24 mouse cellular contexts compared by ENCODE assay signal in genomic region chrX:153323105-153323504, GRCm38 (mm10).
DNase-seq lines count a peak whose midpoint lies in the region; ATAC-seq and TF ChIP-seq lines count a peak whose summit lies in the region.
"Had no signal": no experiment of that assay in that cellular context is flagged by ENCODE, and none has a peak within 500 bp of the region (broad histone marks: within the 10 kb centered on the region; RNA-seq: fewer than 3 reads in every experiment).

No protein-coding gene starts in this region.

- H3K27ac ChIP-seq in kidney, embryonic 16.5 days (ENCODE audit: low read length), result no peak overlapping the region
- H3K27ac ChIP-seq in kidney, embryonic 14.5 days (ENCODE audit: low read depth, low read length), result no peak overlapping the region
- no peak overlapping the region for H3K27ac ChIP-seq in midbrain, postnatal 0 days (ENCODE audit: low read depth, low read length)
- no peak overlapping the region for H3K27ac ChIP-seq in midbrain, embryonic 11.5 days (ENCODE audit: low read depth, low read length)
- H3K27ac ChIP-seq in intestine, embryonic 15.5 days, result no peak overlapping the region
- no peak overlapping the region for H3K27ac ChIP-seq in intestine, postnatal 0 days (ENCODE audit: low read depth, low read length)
- H3K27ac ChIP-seq: embryonic facial prominence, embryonic 10.5 days; embryonic facial prominence, embryonic 12.5 days; forebrain, embryonic 13.5 days; forebrain, embryonic 15.5 days had no signal

- DNase-seq in midbrain, postnatal 0 days (ENCODE audit: low spot score), result peak; percentile 1
- DNase-seq in midbrain, embryonic 11.5 days (ENCODE audit: low spot score, missing footprints), result no peak
- no peak for DNase-seq in thymus, postnatal 10 days (ENCODE audit: low spot score in 2 of 2)
- no peak for DNase-seq in embryo, embryonic 11 days
- DNase-seq: adrenal gland, adult 8-10 months; adrenal gland, postnatal 14 days; adrenal gland, postnatal 36 days; cerebellum, adult 11 months; cerebellum, adult 18-20 months; cerebellum, adult 8-10 months; cerebellum, adult 9-11 months; cerebellum, postnatal 14 days; cerebellum, postnatal 36 days; forebrain, postnatal 0 days had no signal

- 56% methylated on average over 3 of the region's 3 CpGs for WGBS in kidney, embryonic 16.5 days
- WGBS in kidney, embryonic 14.5 days, result 50% methylated on average over 3 of the region's 3 CpGs
- 63% methylated on average over 3 of the region's 3 CpGs for WGBS in midbrain, postnatal 0 days
- 50% methylated on average over 3 of the region's 3 CpGs for WGBS in midbrain, embryonic 11.5 days
- WGBS in intestine, embryonic 15.5 days, result 55% methylated on average over 3 of the region's 3 CpGs
- WGBS in intestine, postnatal 0 days, result 39% methylated on average over 3 of the region's 3 CpGs

- no peaks in the 10 kb centered on the region for H3K4me1 ChIP-seq in kidney, embryonic 16.5 days (ENCODE audit: insufficient read depth, low read length)
- H3K4me1 ChIP-seq in kidney, embryonic 14.5 days (ENCODE audit: control insufficient read depth, insufficient read depth, low read length), result no peaks in the 10 kb centered on the region
- no peaks in the 10 kb centered on the region for H3K4me1 ChIP-seq in midbrain, postnatal 0 days (ENCODE audit: insufficient read depth, low read length)
- H3K4me1 ChIP-seq in midbrain, embryonic 11.5 days (ENCODE audit: control insufficient read depth, insufficient read depth, low read length), result no peaks in the 10 kb centered on the region
- H3K4me1 ChIP-seq in intestine, embryonic 15.5 days (replicated peaks), result no peaks in the 10 kb centered on the region
- H3K4me1 ChIP-seq in intestine, postnatal 0 days (replicated peaks; ENCODE audit: control insufficient read depth, insufficient read depth, low read length), result no peaks in the 10 kb centered on the region
- H3K4me1 ChIP-seq: embryonic facial prominence, embryonic 10.5 days; embryonic facial prominence, embryonic 12.5 days; forebrain, embryonic 13.5 days; forebrain, embryonic 15.5 days had no signal

- no peaks in the 10 kb centered on the region for H3K36me3 ChIP-seq in kidney, embryonic 16.5 days (ENCODE audit: insufficient read depth, low read length)
- no peaks in the 10 kb centered on the region for H3K36me3 ChIP-seq in kidney, embryonic 14.5 days (ENCODE audit: control insufficient read depth, insufficient read depth, low read length)
- H3K36me3 ChIP-seq in midbrain, postnatal 0 days (ENCODE audit: insufficient read depth, low read length), result no peaks in the 10 kb centered on the region
- no peaks in the 10 kb centered on the region for H3K36me3 ChIP-seq in midbrain, embryonic 11.5 days (ENCODE audit: control insufficient read depth, insufficient read depth, low read length)
- H3K36me3 ChIP-seq in intestine, embryonic 15.5 days, result no peaks in the 10 kb centered on the region
- H3K36me3 ChIP-seq in intestine, postnatal 0 days (ENCODE audit: control insufficient read depth, insufficient read depth), result no peaks in the 10 kb centered on the region
- H3K36me3 ChIP-seq: embryonic facial prominence, embryonic 10.5 days; embryonic facial prominence, embryonic 12.5 days; forebrain, embryonic 15.5 days had no signal

- no peaks in the 10 kb centered on the region for H3K9me3 ChIP-seq in kidney, embryonic 16.5 days (ENCODE audit: low read length)
- no peaks in the 10 kb centered on the region for H3K9me3 ChIP-seq in kidney, embryonic 14.5 days (ENCODE audit: control insufficient read depth, low read length)
- H3K9me3 ChIP-seq in midbrain, postnatal 0 days (ENCODE audit: low read length), result no peaks in the 10 kb centered on the region
- no peaks in the 10 kb centered on the region for H3K9me3 ChIP-seq in midbrain, embryonic 11.5 days (ENCODE audit: control insufficient read depth, low read length)
- no peaks in the 10 kb centered on the region for H3K9me3 ChIP-seq in intestine, embryonic 15.5 days
- no peaks in the 10 kb centered on the region for H3K9me3 ChIP-seq in intestine, postnatal 0 days (ENCODE audit: control insufficient read depth)
- H3K9me3 ChIP-seq: embryonic facial prominence, embryonic 10.5 days; embryonic facial prominence, embryonic 12.5 days; forebrain, embryonic 13.5 days; forebrain, embryonic 15.5 days had no signal

- no peak for TF ChIP-seq CTCF in midbrain, postnatal 0 days (IDR thresholded peaks at IDR 0.05)
- TF ChIP-seq CTCF in intestine, postnatal 0 days (IDR thresholded peaks at IDR 0.05; ENCODE audit: low read depth), result no peak

- no peak overlapping the region for H3K4me2 ChIP-seq in kidney, embryonic 16.5 days (replicated peaks; ENCODE audit: low read depth, low read length)
- no peak overlapping the region for H3K4me2 ChIP-seq in kidney, embryonic 14.5 days (replicated peaks; ENCODE audit: low read depth, low read length)
- no peak overlapping the region for H3K4me2 ChIP-seq in midbrain, postnatal 0 days (ENCODE audit: low read depth, low read length, poor library complexity, severe bottlenecking)
- H3K4me2 ChIP-seq in midbrain, embryonic 11.5 days, result no peak overlapping the region
- no peak overlapping the region for H3K4me2 ChIP-seq in intestine, embryonic 15.5 days (replicated peaks)
- H3K4me2 ChIP-seq in intestine, postnatal 0 days (replicated peaks; ENCODE audit: low read depth), result 0 out of 2 replicates have a peak overlapping the region, but pooled peaks have one; percentile 17
- H3K4me2 ChIP-seq: embryonic facial prominence, embryonic 12.5 days; forebrain, embryonic 13.5 days; forebrain, embryonic 15.5 days had no signal

- H3K9ac ChIP-seq in kidney, embryonic 16.5 days (replicated peaks; ENCODE audit: low read length), result no peak overlapping the region
- H3K9ac ChIP-seq in kidney, embryonic 14.5 days (ENCODE audit: low read depth, low read length), result no peak overlapping the region
- H3K9ac ChIP-seq in midbrain, postnatal 0 days (replicated peaks; ENCODE audit: low read length, poor library complexity, severe bottlenecking), result no peak overlapping the region
- H3K9ac ChIP-seq in midbrain, embryonic 11.5 days (ENCODE audit: low read length), result no peak overlapping the region
- H3K9ac ChIP-seq in intestine, embryonic 15.5 days, result no peak overlapping the region
- H3K9ac ChIP-seq in intestine, postnatal 0 days (ENCODE audit: low read depth, low read length), result no peak overlapping the region
- H3K9ac ChIP-seq: embryonic facial prominence, embryonic 12.5 days; forebrain, embryonic 13.5 days; forebrain, embryonic 15.5 days; forebrain, postnatal 0 days had no signal

- H3K4me3 ChIP-seq in kidney, embryonic 16.5 days (ENCODE audit: low read length), result no peak overlapping the region
- no peak overlapping the region for H3K4me3 ChIP-seq in kidney, embryonic 14.5 days (ENCODE audit: low read length)
- H3K4me3 ChIP-seq in midbrain, postnatal 0 days (ENCODE audit: low read depth, low read length), result no peak overlapping the region
- no peak overlapping the region for H3K4me3 ChIP-seq in midbrain, embryonic 11.5 days (ENCODE audit: low read depth, low read length)
- H3K4me3 ChIP-seq in intestine, embryonic 15.5 days (replicated peaks), result no peak overlapping the region
- no peak overlapping the region for H3K4me3 ChIP-seq in intestine, postnatal 0 days (ENCODE audit: low read depth, low read length)
- H3K4me3 ChIP-seq: embryonic facial prominence, embryonic 10.5 days; embryonic facial prominence, embryonic 12.5 days; forebrain, embryonic 13.5 days; forebrain, embryonic 15.5 days had no signal

- H3K27me3 ChIP-seq in kidney, embryonic 16.5 days (ENCODE audit: insufficient read depth, low read length), result no peaks in the 10 kb centered on the region; the same call in 1 of the 2 replicates
- no peaks in the 10 kb centered on the region for H3K27me3 ChIP-seq in kidney, embryonic 14.5 days (ENCODE audit: control insufficient read depth, insufficient read depth, low read length)
- no peaks in the 10 kb centered on the region for H3K27me3 ChIP-seq in midbrain, postnatal 0 days (ENCODE audit: insufficient read depth, low read length)
- no peaks in the 10 kb centered on the region for H3K27me3 ChIP-seq in midbrain, embryonic 11.5 days (ENCODE audit: control insufficient read depth, insufficient read depth, low read length)
- H3K27me3 ChIP-seq in intestine, embryonic 15.5 days (replicated peaks), result no peaks in the 10 kb centered on the region
- no peaks in the 10 kb centered on the region for H3K27me3 ChIP-seq in intestine, postnatal 0 days (replicated peaks; ENCODE audit: control insufficient read depth, insufficient read depth, low read length)
- H3K27me3 ChIP-seq: embryonic facial prominence, embryonic 12.5 days; forebrain, embryonic 13.5 days; forebrain, embryonic 15.5 days had no signal

- peak; percentile 9; the same call in 1 of the 2 replicates for ATAC-seq in kidney, embryonic 16.5 days (ENCODE audit: low FRiP score, low TSS enrichment)
- ATAC-seq in kidney, embryonic 14.5 days (ENCODE audit: low FRiP score, low TSS enrichment), result no peak
- no peak for ATAC-seq in midbrain, postnatal 0 days (ENCODE audit: low FRiP score)
- ATAC-seq in midbrain, embryonic 11.5 days (ENCODE audit: low FRiP score), result no peak
- ATAC-seq in intestine, embryonic 15.5 days, result peak; percentile 58; the same call in 1 of the 2 replicates
- no peak for ATAC-seq in intestine, postnatal 0 days
- ATAC-seq: activated CD4-positive, CD25-positive, alpha-beta regulatory T cell, adult 4 months; forebrain, embryonic 13.5 days; forebrain, embryonic 15.5 days; forebrain, postnatal 0 days; Patski had no signal

Comparison
In these comparisons a context has a peak if more than half of its experiments do, and no peak if none do; other contexts are left out.
1. ATAC-seq: peak in kidney, embryonic 16.5 days (single experiment) and intestine, embryonic 15.5 days (single experiment); none in kidney, embryonic 14.5 days (single experiment), midbrain, postnatal 0 days (single experiment), midbrain, embryonic 11.5 days (single experiment) and intestine, postnatal 0 days (single experiment).